Mouse (Mus musculus) WW6 (cell line): ENCODE results near the gene Ntmt1.

Source experiments
- DNase-seq: peaks from one replicate; pipeline ENCODE4 v3.0.0-alpha.2; 2013; ENCODE audit warnings: low read depth, low spot score

The Ntmt1 gene

DNA sequence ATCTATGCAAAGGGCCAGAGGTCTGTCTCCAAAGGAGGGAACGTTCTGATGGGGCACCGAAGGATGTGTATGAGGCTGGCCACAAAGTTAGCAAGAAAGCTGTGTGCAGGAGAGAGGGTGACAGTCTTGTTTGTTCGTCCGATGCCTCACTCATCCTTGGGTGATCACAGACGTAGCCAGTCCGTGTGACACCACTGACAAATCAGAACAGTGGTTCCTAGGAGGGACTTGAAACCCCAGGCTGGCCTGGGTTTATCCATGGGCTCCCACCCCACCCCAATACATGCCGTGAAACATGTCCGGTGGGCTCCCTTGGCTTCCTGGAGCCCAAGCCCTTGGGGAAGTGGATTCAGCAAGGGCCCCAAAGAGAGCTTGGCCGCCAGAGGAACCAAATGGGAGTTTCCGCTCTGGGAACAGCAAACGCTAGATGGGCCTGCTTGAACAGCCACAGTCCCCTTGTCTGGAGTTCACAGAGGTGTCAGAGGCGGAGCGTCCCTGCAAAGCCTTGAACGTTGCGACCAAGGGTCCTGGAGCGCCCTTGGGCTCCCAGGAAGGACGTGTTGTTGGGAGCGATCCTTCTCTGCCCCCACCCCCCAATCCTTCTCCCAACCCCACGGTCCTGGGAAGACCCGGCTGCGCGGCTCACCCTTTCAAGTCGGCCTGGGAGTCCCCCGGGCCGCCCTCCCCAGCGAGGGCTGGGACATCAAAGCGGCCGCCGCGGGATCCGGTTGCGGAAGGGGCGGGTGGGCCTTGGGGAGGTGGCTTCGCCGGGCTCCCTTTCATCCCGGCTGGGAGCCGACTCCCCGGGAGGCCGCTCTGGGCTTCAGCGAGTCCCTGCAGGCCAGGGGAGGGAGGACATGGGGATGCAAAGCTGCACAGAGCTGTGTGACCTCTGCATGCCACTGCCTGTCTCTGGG, 23.3 kb upstream of the Ntmt1 start:
- no peak for DNase-seq

DNA sequence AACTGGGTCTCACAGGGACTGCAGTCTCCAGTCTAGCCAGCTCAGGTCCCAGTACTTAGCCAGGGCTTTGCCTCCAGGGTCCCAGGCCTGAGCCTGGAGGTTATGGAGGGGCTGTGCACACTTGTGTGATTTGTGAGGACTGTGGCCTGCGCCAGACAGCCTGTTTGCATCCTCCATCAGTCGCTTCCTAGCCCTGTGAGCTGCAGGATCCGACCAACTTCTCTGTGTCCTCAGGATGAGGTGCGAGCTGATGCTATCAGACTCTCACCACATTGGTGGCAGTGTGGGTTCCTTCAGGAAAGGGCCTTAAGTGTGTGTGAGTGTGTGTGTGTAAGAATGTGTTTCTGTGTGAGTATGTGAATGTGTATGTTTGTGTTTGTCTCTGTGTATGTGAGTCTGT, 20.2 kb upstream of the Ntmt1 start:
- no peak for DNase-seq

DNA sequence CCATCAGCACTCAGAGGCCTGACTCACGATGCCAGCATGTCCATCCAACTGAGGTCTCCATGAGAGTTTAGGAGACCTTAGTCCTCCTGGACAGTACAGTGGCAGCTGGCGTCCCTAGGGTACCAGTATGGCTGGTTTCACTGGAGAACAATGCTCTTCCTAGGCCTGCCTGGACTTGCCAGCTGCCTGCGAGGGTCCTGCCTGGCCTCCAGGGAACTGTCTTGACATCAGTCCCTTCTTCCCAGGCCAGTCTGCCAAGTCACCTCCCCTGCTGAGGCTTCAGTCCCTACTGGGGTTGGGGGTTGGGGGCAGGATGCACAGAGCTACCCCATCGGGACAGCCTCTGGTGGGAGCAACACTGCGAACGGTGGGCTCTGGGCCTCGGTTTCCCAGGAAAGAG, 15.6 kb upstream of the Ntmt1 start:
- no peak for DNase-seq

DNA sequence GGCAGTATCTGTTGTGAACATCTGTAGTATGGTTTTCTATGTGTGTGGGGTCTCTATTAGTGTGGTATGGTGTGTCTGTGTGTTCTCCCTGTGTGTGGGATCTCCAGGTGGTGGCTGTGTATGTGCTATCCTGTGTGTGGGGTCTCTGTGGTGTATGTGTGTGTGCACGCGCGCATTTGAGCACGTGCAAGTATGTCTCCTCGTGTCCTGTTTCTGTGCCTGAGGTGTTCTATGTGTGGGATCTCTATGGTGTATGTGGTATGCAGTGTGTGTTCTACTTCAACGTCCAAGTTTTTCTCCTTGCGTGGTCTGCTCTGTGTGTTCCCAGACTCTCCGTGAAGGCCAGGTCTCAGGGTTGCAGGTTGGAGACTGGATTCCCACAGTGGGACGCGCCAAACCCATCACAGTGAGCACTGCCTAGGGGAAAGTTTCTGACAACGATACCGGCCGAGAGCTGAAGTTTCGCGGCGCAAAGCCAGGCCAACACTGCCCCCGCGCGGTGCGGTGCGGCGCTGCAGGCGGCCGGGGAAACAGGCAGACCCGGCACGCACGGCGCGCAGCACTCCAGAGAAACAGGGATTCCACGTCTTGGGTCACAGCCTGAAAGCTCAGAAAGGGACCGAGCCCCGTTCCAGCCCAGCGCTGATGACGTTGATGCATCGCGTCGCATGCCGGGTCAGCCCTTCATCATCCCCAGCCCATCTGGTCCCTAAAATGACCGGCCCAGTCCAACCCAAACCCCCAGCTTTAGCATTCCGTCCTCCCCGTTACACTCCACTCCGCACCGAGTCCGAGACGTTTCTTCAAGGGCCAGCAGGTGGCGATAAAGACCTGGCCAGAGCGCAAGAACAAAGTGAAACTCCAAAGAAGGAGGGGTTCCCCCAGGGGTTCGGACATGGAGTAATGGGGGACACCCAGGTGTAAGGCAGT, 13.2 kb upstream of the Ntmt1 start:
- DNase-seq = no peak

DNA sequence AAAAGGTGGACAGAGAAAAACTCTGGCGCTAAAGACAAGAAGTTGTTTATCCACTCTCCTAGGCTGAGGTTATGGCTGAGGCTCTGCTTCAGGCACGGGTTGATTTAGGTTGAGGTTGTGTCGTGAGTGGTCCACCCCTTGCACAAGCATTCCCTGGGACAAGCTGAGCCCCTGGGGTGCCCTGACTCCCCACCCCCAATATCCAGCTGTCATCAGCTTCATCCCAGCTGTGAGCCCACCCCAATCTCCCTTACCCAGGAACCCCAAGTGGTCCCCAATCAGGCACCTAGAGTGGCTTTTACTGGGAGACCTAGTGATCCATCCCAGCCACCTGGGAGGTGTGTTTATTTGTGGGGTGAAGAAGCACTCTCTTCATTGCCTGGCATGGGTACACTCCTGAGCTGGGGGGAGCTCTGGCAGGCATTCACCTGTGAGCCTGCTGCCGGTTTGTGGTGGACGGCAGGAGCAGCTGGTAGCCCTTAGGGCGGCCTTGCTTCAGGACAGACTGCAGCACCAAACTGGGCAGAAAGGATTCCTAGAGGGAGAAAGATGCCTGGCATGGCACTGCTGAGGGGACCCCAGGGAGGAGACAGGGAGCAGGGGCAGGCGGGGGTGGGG, 12.2 kb upstream of the Ntmt1 start:
- no peak for DNase-seq

DNA sequence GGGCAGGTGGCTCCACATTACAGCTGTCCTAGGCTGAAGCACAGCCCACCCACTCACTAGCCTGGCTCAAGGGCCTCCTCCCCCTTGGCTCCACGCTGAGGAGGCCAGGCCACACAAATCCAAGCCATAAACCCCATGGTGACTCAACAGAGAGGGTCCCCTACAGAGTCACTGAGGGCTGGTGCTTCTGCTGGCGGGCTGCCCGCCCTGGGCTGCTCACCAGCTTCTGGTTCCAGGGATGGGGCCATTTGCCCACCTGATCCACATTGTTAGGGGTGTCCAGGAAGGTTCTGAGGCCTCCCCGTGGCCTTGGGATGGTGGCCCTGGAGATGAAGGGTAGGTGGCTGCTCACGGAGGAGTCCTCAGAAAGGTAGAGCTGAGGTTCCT, 11.7 kb upstream of the Ntmt1 start:
- no peak for DNase-seq

DNA sequence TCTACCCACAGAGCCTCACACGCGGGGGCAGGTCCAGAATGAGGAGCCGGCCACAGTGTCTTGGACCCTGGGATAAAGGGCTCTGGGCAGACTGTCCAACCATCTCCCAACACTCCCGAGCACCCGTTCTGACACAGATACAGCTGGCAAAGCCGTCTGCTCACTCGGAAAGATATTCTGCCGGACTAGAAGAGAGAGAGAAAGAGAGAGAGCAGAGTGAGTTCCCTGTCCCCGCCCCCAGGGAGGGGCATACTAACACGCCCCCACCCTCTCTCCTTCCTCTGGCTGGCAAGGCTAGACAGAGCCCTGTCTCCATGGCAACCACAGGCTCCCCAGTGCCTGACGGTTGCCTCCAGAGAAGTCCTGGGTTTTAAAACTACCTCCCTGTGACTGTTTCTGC, 11.2 kb upstream of the Ntmt1 start:
- no peak for DNase-seq

DNA sequence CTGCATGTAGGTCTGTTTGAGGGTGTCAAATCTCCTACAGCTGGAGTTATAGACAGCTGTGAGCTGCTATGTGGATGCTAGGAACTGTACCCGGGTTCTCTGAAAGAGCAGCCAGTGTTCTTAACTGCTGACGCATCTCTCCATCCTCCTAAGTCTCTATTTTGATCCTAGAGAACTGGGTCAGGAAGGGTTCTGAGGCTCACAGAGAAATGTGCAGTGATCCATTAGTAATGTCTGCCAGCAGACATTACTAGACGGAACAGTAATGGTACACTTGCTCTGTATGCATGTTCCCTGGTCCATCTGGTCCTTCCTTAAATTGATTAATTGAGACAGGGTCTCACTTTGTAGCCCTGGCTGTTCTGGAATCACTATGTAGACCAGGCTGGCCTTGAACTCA, 8.2 kb upstream of the Ntmt1 start:
- no peak for DNase-seq

DNA sequence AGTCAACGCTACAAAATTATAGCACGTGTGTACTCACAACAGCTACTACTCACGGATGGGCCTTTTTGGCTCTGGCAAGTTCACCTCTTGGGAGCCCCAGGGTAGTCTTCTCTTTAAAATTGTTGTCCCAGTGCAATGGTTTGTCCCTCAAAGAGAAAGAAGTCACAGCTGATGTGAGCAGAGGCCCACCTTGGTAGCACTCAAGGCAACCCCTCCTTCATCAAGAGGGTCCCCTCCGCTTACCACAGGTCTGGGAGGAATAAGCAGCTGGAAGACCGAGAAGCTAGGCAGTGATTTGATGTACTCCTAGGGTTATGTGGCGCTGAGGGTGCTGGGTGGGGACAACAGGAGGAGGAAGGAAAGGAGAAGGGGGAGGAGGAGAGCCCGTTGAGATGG, 7.0 kb upstream of the Ntmt1 start:
- no peak for DNase-seq

DNA sequence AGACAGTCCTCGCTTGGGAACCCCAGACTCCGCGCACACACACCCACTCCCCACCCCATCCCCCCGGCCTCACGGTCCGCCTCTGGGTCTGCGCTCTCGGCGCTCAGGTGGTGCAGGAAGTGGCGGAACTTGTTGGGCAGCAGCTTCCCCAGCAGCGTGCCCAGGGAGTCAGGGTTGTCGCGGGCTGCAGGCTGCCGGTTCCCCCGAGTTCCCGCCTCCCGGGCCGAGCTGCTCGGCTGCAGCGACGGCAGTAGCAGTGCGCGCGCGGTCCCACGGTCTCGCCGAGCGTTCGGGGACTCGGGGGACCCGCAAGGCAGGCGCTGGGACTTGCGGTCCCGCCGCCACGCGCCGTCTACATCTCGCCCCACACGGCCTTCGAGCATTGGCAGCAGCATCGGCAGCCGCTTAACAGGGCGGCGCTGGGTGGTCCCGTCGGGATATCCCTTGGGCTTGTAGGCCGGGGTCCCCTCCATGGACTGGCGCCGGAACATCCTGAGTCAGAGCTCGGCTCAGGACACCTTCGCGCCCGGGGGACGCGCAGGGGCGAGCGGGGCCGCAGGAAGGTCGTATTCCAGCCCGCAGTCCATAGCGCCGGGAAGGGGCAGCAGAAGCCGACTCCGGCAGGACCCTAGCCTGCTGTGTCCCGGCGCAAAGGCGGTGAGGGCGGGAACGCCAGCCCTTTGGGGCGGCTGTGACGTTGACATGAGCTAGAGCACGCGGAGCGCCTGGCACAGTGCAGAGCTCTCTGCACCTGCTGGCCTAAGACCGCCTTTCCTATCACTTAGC, 6.4 kb upstream of the Ntmt1 start:
- DNase-seq = no peak

DNA sequence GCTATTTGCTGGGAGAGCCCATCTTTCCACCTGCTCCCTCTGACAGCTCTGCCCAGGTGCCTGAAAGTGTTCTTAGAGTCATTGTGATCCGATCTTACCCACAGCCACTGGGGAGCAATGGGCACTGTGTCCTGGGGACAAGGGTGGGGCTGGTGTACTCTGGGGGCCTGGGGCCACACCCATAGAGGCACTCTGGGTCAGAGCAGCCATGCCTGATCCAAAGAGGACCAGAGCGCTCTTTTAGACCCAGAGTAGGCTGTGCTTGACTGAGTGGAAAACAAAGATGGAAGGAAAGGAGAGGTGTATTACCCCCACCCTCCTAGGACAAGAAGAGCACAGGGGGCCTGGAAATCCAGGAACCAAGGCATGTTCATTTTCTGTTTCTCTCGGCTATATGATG, 4.0 kb upstream of the Ntmt1 start, which contains the start of gene 1700001O22Rik:
Gene 1700001O22Rik (minus strand): TSS at position 58 of the 400 bp plus-strand sequence.
- no peak for DNase-seq

DNA sequence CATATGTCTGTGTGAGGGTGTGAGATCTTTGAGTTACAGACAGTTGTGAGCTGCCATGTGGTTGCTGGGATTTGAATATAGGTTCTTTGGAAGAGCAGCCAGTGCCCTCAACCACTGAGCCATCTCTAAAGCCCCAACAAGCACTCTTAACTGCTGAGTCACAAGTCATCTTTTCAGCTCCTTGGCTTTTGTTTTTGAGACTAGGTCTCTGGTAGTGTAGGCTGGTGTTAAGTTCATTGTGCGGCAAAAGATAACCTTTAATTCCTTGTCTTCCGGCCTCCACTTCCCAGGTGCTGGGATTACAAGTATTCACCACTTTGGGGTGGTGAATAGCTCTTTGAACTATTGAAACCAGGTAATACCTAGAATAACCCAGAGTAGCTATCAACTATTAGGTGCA, 1.6 kb upstream of the Ntmt1 start:
- no peak for DNase-seq

DNA sequence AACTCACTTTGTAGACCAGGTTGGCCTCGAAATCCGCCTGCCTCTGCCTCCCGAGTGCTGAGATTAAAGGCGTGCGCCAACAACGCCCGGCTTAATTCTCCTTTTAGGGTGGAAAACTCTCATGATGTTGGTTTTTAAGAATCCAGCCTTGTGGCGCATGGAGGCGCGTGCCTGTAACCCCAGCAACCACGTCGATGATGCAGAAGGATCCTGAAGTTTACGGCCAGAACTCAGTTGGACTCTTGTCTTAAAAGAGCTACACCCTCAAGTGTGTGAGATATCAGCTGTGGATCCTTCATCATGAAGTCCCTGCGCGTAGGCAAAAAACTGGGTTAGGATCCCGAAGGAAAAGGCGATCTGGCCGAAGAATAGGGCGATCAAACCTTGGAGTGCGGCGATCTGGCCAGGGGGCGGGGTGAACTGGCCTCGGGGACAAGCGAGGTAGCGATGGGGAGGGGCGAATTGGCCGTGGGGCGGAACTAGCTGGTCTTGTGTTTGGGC, 429 bp upstream of the Ntmt1 start:
- no peak for DNase-seq

DNA sequence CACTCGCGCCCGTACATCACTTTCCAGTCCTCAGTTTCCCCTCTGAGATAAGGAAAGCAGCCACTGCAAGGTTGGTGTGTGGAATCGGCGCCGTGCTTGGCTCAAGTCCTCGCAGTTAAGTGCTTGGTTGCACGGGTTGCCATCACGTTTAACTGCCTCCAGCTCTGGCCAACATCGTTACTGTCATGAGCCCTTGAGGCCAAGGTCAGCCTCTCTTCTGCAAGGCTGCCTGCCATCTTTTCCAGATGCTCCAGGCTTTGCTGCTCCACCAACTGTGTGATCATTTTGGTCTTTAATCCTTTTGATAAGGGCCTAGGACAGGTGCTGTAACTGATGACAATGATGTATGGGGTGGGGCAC, 650 bp downstream of the Ntmt1 start:
- no peak for DNase-seq

DNA sequence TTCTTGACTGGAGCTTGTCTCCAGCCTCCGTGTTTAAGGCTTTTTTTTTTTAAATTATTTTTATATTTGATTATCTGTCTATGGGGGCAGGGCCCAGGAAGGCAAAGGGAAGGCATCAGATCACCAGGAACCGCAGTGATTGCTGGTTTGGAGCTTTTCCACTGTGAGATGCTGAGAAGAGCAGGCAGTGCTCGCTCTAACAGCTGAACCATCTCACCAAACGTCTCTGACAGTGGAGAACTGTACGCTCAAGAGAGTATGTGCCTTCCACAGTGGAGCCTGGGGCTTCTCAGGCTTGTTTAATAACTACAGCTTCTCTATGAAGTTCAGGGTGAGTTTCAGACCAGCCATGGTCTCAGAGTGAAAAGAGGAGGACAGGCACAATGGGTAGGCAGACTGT, 1.9 kb downstream of the Ntmt1 start:
- no peak for DNase-seq

DNA sequence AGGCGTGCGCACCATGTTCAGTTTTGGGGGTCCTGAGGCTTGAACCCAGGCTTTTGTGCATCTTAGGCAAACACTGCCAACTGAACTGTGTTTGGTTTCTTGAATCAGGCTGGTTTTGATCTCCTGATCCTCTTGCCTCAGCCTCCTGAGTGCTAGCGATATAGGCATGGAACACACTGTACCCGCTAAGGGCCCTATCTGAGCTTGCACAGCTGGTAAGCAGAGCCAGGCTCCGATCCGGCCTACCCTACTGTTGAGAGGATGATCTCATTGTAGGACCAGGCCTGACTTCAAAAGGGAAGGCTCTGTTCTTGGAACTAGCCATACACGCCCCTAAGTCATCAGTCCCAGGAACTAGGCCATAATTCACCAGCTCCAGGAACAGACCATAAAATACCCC, 2.9 kb downstream of the Ntmt1 start:
- no peak for DNase-seq

DNA sequence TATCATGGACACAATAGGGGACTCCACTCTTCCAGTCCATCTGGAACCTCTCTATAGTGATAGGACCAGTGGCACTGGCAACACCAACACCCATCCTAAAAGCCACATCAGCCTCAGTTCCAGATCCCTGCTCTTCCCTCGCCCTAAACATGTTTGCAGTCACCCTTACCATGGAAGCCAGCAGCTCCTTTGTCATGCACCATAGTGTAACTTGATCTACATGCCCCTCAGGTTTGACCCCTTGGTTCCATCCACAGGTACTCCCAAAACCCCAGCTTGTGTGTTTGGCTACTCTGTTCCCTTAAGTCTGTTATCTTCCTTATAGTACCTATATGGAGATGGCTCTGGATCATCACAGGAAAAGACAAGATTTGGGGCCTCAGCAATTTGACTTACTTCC, 8.8 kb downstream of the Ntmt1 start:
- no peak for DNase-seq

DNA sequence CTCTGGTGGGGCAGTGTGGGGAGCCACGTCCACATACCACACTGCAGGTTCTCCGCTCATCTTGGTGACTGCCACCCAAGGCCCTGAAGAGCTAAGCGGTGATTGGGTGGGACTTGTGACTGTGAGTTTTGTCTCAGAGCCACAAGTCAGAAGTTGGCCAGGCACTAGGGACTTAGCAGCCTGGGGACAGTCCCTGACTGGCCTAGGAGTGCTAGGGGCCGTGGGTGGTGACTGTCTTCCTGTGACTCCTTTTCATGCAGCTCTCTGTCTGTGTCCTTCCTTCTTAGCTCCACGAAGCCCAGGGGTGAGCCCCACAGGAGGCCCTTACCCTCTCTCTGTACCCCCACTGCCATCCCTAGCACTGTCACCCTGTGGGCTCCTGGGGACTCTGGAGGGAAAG, 12.2 kb downstream of the Ntmt1 start:
- no peak for DNase-seq

DNA sequence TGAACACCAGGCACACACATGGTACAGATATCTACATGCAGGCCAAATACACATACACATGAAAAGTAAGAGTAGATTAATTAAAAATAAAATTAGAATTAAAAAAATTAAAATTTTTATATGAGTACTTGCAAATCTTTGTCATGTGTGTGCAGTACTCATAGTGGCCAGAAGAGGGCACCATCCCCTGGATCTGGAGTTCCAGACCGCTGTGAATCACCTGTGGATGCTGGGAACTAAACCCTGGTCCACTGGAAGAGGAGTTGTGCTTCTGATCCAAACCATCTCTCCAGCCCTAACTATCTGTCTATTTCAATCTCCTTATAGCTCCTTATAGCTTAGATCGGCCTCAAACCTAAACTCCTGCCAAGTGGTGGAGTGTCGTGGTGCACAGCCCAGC, 13.4 kb downstream of the Ntmt1 start:
- no peak for DNase-seq

DNA sequence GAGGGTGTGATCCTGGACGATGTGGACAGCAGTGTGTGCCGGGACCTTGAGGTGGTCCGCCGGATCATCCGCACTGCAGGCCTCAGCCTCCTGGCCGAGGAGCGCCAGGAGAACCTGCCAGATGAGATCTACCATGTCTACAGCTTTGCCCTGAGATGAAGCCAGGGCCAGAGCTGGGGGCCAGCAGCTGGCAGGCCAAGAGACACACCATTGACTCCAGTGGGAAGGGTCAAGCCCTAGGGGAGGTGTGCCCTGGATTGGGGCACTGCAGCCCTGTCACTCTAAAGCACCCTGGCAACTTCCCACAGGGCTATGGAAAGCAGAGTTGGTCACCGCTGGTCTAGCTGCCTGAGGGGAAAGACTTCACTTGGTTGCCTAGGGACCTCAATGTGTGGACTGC, 14.8 kb downstream of the Ntmt1 start:
- no peak for DNase-seq

DNA sequence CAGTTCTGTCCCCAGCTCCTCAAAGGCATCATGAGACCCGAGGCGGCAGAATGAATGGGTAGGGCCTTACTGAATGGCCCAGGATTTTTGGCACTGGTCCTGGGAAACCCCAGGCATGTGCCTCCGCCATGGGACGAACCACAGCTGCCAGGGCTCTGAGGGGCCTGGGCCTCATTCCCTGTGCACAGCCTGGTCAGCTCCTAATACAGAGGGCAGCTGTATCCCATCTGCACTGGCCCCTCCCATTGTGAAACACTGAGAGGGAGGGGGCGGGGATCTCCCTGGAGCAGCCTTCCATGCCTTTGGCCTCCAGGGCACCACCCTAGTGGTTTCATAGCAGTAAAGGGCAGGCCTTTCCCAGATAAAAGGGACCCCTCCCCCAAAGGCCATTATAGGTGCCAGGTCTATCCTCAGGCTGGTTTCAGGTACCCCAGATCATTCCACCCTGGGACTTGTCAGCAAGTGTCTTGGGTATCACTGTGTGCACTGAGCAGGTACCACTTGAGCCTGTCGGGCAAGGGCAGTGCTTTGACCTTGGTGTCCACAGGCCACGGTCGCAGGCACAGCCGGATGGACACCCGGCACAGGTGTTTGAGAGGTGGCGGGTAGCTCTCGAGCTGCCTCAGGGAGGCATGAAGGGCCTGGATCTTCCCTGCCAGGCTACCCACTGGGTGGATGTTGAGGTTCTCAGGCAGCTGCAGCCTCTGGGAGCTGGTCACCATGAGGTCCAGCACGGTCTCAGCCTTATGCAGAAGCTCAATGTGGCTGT, 15.9 kb downstream of the Ntmt1 start:
- no peak for DNase-seq
